Mouse (Mus musculus): ENCODE measurements around the gene Cplx2. TPM values are rescaled to one million over a fixed set of nuclear protein-coding genes. Genes with fewer than 3 reads are reported as not detected.

The Cplx2 gene
- polyA plus RNA-seq, 1 experiment: 496 TPM

DNA sequence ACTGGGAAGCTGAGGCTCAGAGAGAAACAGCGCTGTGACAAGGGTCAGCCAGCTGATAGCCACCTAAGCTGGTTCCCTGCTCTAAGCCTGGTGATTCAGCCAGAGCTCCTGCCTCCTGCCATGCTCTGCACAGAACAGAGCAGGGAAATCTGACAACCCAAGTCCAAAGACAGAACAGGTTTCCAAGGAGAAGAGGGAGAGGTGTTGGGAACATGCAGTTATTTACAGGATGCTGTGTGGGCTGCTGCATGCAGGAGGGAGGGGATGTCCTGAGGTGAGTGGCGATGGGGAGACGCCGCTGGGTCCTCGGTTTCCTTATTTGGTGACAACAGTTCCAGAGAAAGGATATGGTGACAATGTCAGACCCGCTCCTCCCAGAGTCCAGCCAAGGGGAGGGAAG is 12.0 kb upstream of the Cplx2 start:
- Histone ChIP-seq H3K27ac (ENCODE audit: insufficient read depth, low read length) (peak overlapping the region; percentile 62; the same call in 1 of the 2 replicates), H3K4me1 (ENCODE audit: control insufficient read depth, insufficient read depth, low read length) (peaks cover 10% of the 10 kb centered on the region), H3K4me3 (ENCODE audit: insufficient read depth, low read length) (no peak overlapping the region)
- TF ChIP-seq POLR2A (IDR thresholded peaks at IDR 0.05; ENCODE audit: extremely low read depth, insufficient read depth, low read length) (0 out of 2 replicates have a peak, but pooled peaks have one; percentile 22), CTCF (IDR thresholded peaks at IDR 0.05; ENCODE audit: extremely low read depth, insufficient read depth, low read length) (no peak)

GRCm38 (mm10) chr13:54364686-54365085 is 6.5 kb upstream of the Cplx2 start:
- H3K4me3 ChIP-seq (ENCODE audit: insufficient read depth, low read length): no peak overlapping the region
- no peak overlapping the region for H3K27ac ChIP-seq (ENCODE audit: insufficient read depth, low read length)
- TF ChIP-seq CTCF (IDR thresholded peaks at IDR 0.05; ENCODE audit: extremely low read depth, insufficient read depth, low read length) (no peak), POLR2A (IDR thresholded peaks at IDR 0.05; ENCODE audit: extremely low read depth, insufficient read depth, low read length) (no peak)
- H3K4me1 ChIP-seq (ENCODE audit: control insufficient read depth, insufficient read depth, low read length): peaks cover 9% of the 10 kb centered on the region

- Histone ChIP-seq H3K27ac (ENCODE audit: insufficient read depth, low read length) (no peak overlapping the region), H3K4me1 (ENCODE audit: control insufficient read depth, insufficient read depth, low read length) (peaks cover 9% of the 10 kb centered on the region), H3K4me3 (ENCODE audit: insufficient read depth, low read length) (no peak overlapping the region)
- TF ChIP-seq POLR2A (IDR thresholded peaks at IDR 0.05; ENCODE audit: extremely low read depth, insufficient read depth, low read length) (no peak), CTCF (IDR thresholded peaks at IDR 0.05; ENCODE audit: extremely low read depth, insufficient read depth, low read length) (peak; percentile 50)
Measured at GRCm38 (mm10) chr13:54367758-54368157, 3.4 kb upstream of the Cplx2 start.

DNA sequence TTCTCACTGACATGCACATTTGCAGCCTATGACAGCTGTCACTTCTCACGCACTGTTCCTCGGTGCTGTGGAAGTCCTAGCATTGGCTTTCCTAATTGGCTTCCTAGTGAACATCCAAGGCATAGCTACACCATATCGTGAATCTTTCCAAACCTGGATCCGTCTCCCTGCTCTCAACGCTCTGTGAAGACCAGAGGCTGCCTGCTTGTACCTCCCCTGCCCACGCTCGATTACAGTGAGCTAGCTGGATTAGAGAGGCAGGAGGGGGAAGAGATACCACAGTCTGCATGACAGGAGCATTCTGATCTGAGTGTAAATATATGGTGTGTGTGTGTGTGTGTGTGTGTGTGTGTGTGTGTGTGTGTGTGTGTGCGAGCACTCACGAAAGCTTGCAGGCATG is 3.0 kb upstream of the Cplx2 start:
- Histone ChIP-seq H3K4me3 (ENCODE audit: insufficient read depth, low read length) (no peak overlapping the region), H3K27ac (ENCODE audit: insufficient read depth, low read length) (no peak overlapping the region), H3K4me1 (ENCODE audit: control insufficient read depth, insufficient read depth, low read length) (peaks cover 9% of the 10 kb centered on the region)
- TF ChIP-seq POLR2A (IDR thresholded peaks at IDR 0.05; ENCODE audit: extremely low read depth, insufficient read depth, low read length) (no peak), CTCF (IDR thresholded peaks at IDR 0.05; ENCODE audit: extremely low read depth, insufficient read depth, low read length) (no peak)

DNA sequence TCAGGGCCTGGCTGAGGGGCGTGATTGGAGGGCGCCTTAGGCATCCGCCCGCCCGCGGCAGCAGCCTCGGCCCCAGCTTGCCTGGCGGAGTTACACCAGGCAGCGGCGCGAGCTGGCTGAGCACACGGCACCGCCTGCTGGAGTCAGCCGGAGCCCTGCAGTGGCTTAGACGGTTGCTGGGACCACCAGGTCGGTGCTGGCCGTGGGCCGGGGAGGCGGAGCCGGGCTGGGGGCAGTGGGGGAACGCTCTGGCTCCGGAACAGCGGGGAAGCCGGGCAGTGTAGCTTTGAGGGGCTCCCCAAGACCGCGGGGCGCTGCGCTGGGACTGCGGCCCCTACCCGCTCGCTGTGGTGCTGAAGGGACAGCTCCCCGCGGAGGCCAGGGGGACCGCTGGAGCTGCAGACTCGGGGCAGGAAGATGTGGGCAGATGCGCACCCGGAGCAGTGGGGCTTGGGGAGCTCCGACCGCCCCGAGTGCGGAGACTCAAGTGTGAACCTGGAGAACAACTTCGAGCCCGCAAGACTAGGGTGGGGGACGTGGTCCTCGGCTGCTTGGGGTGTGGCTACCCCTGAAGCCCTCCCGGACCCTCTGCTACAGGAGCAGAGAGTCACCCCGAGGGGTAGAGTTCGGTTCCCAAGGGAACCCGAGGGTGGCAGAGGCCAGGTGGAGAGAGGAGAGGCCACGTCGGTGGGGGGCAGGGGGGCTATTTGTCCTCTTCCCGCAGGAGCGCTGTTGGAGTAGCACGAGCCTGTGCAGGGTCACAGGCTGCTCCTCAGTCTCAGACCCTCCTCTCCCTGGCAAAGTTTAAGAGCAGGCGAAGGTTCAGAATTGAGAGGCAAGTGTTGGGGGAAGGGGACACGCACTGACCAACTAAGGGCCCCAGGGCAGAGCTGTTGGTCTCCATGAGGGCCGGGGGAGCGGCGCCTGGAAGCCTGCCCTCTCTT is 510 bp downstream of the Cplx2 start:
- TF ChIP-seq CTCF (IDR thresholded peaks at IDR 0.05; ENCODE audit: extremely low read depth, insufficient read depth, low read length) (no peak), POLR2A (IDR thresholded peaks at IDR 0.05; ENCODE audit: extremely low read depth, insufficient read depth, low read length) (peak; percentile 50; the same call in 1 of the 2 replicates)
- H3K4me1 ChIP-seq (ENCODE audit: control insufficient read depth, insufficient read depth, low read length): peaks cover 9% of the 10 kb centered on the region
- H3K27ac ChIP-seq (ENCODE audit: insufficient read depth, low read length): peak overlapping the region; percentile 91
- H3K4me3 ChIP-seq (ENCODE audit: insufficient read depth, low read length): peak overlapping the region; percentile 81

GRCm38 (mm10) chr13:54372665-54373064 is 1.5 kb downstream of the Cplx2 start:
- peak overlapping the region; percentile 81 for H3K4me3 ChIP-seq (ENCODE audit: insufficient read depth, low read length)
- TF ChIP-seq CTCF (IDR thresholded peaks at IDR 0.05; ENCODE audit: extremely low read depth, insufficient read depth, low read length) (peak; percentile 71), POLR2A (IDR thresholded peaks at IDR 0.05; ENCODE audit: extremely low read depth, insufficient read depth, low read length) (peak; percentile 22; the same call in 1 of the 2 replicates)
- H3K27ac ChIP-seq (ENCODE audit: insufficient read depth, low read length): no peak overlapping the region
- H3K4me1 ChIP-seq (ENCODE audit: control insufficient read depth, insufficient read depth, low read length): peaks cover 4% of the 10 kb centered on the region

DNA sequence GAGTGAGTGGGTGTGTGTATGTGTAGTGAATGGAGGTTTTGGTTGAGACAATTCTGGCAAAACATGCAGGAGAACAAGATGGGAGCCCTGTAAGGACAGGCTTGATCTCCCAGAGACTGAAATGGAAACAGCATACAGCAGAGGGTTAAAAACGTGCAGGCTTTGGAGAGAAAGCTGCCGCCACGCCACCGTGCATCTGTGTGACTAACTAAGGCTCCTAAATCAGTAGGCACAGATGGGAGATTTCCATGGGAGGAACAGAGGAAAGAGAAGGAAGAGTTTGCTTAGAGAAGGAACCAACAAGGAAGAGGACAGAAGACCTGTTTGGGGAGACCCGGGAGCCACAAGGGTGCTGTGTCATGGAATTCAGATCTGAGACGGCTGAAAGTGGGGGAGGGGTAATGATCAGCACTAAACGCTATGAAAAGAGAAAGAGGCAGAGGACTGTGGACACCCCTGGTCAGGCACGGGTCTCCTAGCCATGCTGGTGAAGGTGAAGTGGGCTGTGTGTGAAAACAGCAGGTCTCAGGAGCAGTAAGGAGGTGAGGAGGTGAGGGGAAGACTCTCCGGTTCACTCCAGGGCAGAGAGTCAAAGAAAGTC is 3.1 kb downstream of the Cplx2 start:
- Histone ChIP-seq H3K4me3 (ENCODE audit: insufficient read depth, low read length) (peak overlapping the region; percentile 81), H3K4me1 (ENCODE audit: control insufficient read depth, insufficient read depth, low read length) (peaks cover 4% of the 10 kb centered on the region; the same call in 1 of the 2 replicates), H3K27ac (ENCODE audit: insufficient read depth, low read length) (peak overlapping the region; percentile 53; the same call in 1 of the 2 replicates)
- no peak for TF ChIP-seq CTCF (IDR thresholded peaks at IDR 0.05; ENCODE audit: extremely low read depth, insufficient read depth, low read length)
- TF ChIP-seq POLR2A (IDR thresholded peaks at IDR 0.05; ENCODE audit: extremely low read depth, insufficient read depth, low read length): no peak

DNA sequence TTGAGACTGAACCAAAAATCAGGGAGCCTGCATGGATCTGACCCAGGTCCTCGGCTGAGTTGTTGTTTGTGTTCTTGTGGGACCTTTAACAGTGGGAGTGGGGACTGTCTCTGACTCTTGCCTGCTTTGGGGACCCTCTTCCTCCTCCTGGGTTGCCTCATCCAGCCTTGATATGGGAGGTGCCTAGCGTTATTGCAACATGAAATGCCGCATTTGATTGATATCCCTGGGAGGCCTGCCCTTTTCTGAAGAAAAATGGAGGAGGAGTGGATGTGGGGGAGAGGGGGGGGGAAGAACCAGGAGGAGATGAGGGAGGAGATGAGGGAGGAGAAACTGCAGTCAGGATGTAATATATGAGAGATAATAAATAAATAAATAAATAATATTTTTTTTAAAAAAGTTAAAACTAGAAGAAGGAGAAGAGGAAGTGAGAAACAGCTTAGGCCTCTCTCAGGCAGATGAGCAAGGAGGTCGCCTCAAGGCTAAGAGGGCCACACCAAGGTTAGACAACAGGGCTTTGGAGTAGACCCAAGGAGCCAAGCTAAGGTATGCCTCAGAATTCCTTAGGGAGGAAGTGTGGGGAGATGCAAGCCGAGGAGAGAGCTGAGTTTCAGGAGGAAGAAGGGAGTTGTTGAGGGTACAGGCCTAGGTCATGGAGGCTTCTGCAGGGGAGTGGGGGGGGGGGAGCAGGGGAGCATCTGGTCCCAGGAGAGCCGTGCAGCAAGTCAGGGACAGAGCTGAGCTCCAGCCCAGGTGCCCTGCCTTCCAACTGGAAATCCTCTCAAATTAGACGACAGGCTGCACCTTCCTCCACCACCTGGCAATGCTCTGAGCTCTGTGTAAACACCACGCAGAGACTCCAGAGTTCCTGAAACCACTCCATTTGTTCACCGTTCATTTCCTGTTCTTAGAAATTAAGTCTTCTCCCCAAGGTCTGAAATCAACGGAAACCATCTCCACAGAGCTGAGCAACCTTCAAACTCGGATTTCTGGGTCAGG is 4.6 kb downstream of the Cplx2 start:
- TF ChIP-seq POLR2A (IDR thresholded peaks at IDR 0.05; ENCODE audit: extremely low read depth, insufficient read depth, low read length): no peak
- no peak for TF ChIP-seq CTCF (IDR thresholded peaks at IDR 0.05; ENCODE audit: extremely low read depth, insufficient read depth, low read length)
- H3K4me1 ChIP-seq (ENCODE audit: control insufficient read depth, insufficient read depth, low read length): peaks cover 4% of the 10 kb centered on the region; the same call in 1 of the 2 replicates

DNA sequence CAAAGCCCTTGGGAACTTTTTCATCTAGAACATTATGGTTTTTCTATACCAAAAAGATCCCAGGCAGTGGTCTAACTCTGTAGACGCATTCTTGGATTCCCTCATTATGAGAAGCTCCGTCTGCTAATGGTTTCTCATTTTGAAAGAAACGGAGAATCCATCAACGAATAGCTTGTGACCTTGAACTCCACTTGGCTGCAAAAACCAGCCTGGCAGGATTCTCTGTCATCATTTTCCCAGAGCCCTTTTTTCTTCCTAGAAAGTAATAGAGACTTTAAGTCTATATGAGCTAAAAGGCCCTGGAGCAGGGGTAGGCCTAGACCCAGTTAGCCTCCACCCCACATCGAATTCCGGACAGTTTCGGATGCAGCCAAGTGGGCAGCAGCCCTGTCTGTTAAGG is 5.6 kb downstream of the Cplx2 start:
- H3K27ac ChIP-seq (ENCODE audit: insufficient read depth, low read length): no peak overlapping the region
- H3K4me1 ChIP-seq (ENCODE audit: control insufficient read depth, insufficient read depth, low read length): peaks cover 4% of the 10 kb centered on the region; the same call in 1 of the 2 replicates
- TF ChIP-seq POLR2A (IDR thresholded peaks at IDR 0.05; ENCODE audit: extremely low read depth, insufficient read depth, low read length): no peak
- no peak overlapping the region for H3K4me3 ChIP-seq (ENCODE audit: insufficient read depth, low read length)

More for the DNA sequence above, 4.6 kb downstream of the Cplx2 start:
- Histone ChIP-seq H3K27ac (ENCODE audit: insufficient read depth, low read length) (no peak overlapping the region), H3K4me3 (ENCODE audit: insufficient read depth, low read length) (no peak overlapping the region)

Data from cortical plate, adult 2 months (tissue).